In the genomic region with DNA sequence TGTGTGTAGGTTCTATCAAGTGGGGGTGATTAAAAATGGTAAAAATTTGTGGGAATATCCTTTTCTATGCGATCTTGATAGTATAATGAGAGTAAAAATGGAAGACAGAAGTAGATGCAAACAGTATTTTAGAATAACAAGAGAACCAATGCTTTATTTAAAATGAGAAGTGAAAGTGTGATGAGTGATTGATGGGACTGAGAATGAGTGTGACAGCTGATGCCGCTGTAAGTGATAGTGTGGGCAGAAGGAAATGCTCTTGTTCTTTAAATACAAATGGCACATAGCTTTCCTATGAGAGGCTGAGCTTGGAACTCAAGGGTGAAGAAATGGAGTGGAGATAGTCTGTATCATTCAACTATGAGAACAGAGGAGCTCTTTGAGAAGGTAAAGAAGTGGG, we compare ENCODE assay signal across 21 mouse cellular contexts.
DNase-seq lines count a peak whose midpoint lies in the region; ATAC-seq and TF ChIP-seq lines count a peak whose summit lies in the region.
"Had no signal": no experiment of that assay in that cellular context is flagged by ENCODE, and none has a peak within 500 bp of the region (broad histone marks: within the 10 kb centered on the region; RNA-seq: fewer than 3 reads in every experiment).

No protein-coding gene starts in this region.

- no peak overlapping the region for H3K27ac ChIP-seq in forebrain, embryonic 15.5 days (replicated peaks)
- no peak overlapping the region for H3K27ac ChIP-seq in gastrocnemius, adult 2 months
- H3K27ac ChIP-seq: embryonic facial prominence, embryonic 15.5 days; forebrain, embryonic 10.5 days; hindbrain, embryonic 12.5 days had no signal

- H3K4me3 ChIP-seq in myocyte = no peak overlapping the region
- no peak overlapping the region for H3K4me3 ChIP-seq in forebrain, embryonic 15.5 days
- H3K4me3 ChIP-seq in gastrocnemius, adult 2 months = no peak overlapping the region
- H3K4me3 ChIP-seq: embryonic facial prominence, embryonic 15.5 days; erythroblast, embryonic 14.5 days; forebrain, embryonic 10.5 days; hindbrain, embryonic 12.5 days had no signal

- no peaks in the 10 kb centered on the region for H3K36me3 ChIP-seq in myocyte (ENCODE audit: control insufficient read depth, insufficient read depth)
- no peaks in the 10 kb centered on the region for H3K36me3 ChIP-seq in forebrain, embryonic 15.5 days
- H3K36me3 ChIP-seq: embryonic facial prominence, embryonic 15.5 days; hindbrain, embryonic 12.5 days had no signal

- H3K79me2 ChIP-seq in myocyte (ENCODE audit: control insufficient read depth, insufficient read depth) = peaks cover 51% of the 10 kb centered on the region

- H3ac ChIP-seq in myocyte (ENCODE audit: control insufficient read depth, insufficient read length) = no peak overlapping the region

- 81% methylated on average over 2 of the region's 2 CpGs for WGBS in forebrain, embryonic 15.5 days

- no peak for TF ChIP-seq CTCF in gastrocnemius, adult 2 months (IDR thresholded peaks at IDR 0.05)

- H3K27me3 ChIP-seq in myocyte (ENCODE audit: control insufficient read depth, insufficient read depth, insufficient read length) = no peaks in the 10 kb centered on the region
- no peaks in the 10 kb centered on the region for H3K27me3 ChIP-seq in forebrain, embryonic 15.5 days
- H3K27me3 ChIP-seq: embryonic facial prominence, embryonic 15.5 days; hindbrain, embryonic 12.5 days had no signal

- no peak for TF ChIP-seq POLR2A in myocyte (IDR thresholded peaks at IDR 0.05; ENCODE audit: insufficient read length, low read depth)

- intact Hi-C loops in gastrocnemius, postnatal 36 days (cut with DNase I) = no loop called here
- intact Hi-C loops in gastrocnemius, adult 2 months (cut with DNase I) = no loop called here

- no peaks in the 10 kb centered on the region for H3K9me3 ChIP-seq in forebrain, embryonic 15.5 days
- H3K9me3 ChIP-seq: embryonic facial prominence, embryonic 15.5 days; forebrain, embryonic 10.5 days; hindbrain, embryonic 12.5 days had no signal

- H3K4me1 ChIP-seq in forebrain, embryonic 15.5 days = no peaks in the 10 kb centered on the region
- H3K4me1 ChIP-seq: embryonic facial prominence, embryonic 15.5 days; forebrain, embryonic 10.5 days; hindbrain, embryonic 12.5 days had no signal

- DNase-seq in spleen, postnatal 36 days (ENCODE audit: low spot score in 2 of 2) = peak; percentile 29 to 32
- no peak for DNase-seq in spleen, adult 18-20 months
- DNase-seq in gastrocnemius, postnatal 36 days = no peak
- no peak for DNase-seq in gastrocnemius, adult 2 months
- DNase-seq: cerebellum, adult 18-20 months; cerebellum, adult 9-11 months; cerebellum, postnatal 36 days; embryo, embryonic 11 days; gastrocnemius, postnatal 10 days; heart, postnatal 10 days; heart, postnatal 4 days had no signal

- peak; percentile 71 for ATAC-seq in common myeloid progenitor, adult 5-6 weeks (replicated peaks; ENCODE audit: low read depth, poor library complexity, severe bottlenecking)
- ATAC-seq in forebrain, embryonic 15.5 days (replicated peaks) = no peak
- ATAC-seq: CD4-positive, CD25-positive, alpha-beta regulatory T cell, adult 4 months; forebrain, embryonic 14.5 days; hindbrain, embryonic 16.5 days had no signal

- no peak overlapping the region for H3K4me2 ChIP-seq in myocyte (ENCODE audit: low read depth)
- H3K4me2 ChIP-seq in forebrain, embryonic 15.5 days (replicated peaks) = no peak overlapping the region
- H3K4me2 ChIP-seq: embryonic facial prominence, embryonic 15.5 days; hindbrain, embryonic 12.5 days had no signal

- no peak overlapping the region for H3K9ac ChIP-seq in forebrain, embryonic 15.5 days (replicated peaks)
- H3K9ac ChIP-seq: embryonic facial prominence, embryonic 15.5 days; hindbrain, embryonic 12.5 days had no signal

TF ChIP-seq in myocyte, 11 proteins besides CTCF, POLR2A, EP300 and RAD21:
- no peak for TF ChIP-seq USF1 (IDR thresholded peaks at IDR 0.05; ENCODE audit: low read depth)
- TF ChIP-seq MAX (IDR thresholded peaks at IDR 0.05; ENCODE audit: low read depth) = no peak
- TF ChIP-seq CEBPB (IDR thresholded peaks at IDR 0.05; ENCODE audit: insufficient read depth, poor library complexity, severe bottlenecking) = no peak
- TF ChIP-seq E2F4 (IDR thresholded peaks at IDR 0.05; ENCODE audit: insufficient read depth) = no peak
- TF ChIP-seq TCF3 (IDR thresholded peaks at IDR 0.05; ENCODE audit: insufficient read length, low read depth) = no peak
- no peak for TF ChIP-seq REST (IDR thresholded peaks at IDR 0.05; ENCODE audit: insufficient read depth, insufficient read length)
- TF ChIP-seq SRF (IDR thresholded peaks at IDR 0.05; ENCODE audit: control insufficient read depth, insufficient read length, low read depth) = no peak
- TF ChIP-seq POLR2AphosphoS2 (IDR thresholded peaks at IDR 0.05; ENCODE audit: insufficient read length, low read depth) = no peak
- peak in 1 of 3 experiments; percentile 51 for TF ChIP-seq MYOG (IDR thresholded peaks at IDR 0.05; ENCODE audit: control insufficient read depth in 1 of 3, insufficient read depth in 1 of 3, insufficient read length in 2 of 3, low read depth in 2 of 3)
- no peak for TF ChIP-seq TCF12 (IDR thresholded peaks at IDR 0.05; ENCODE audit: insufficient read depth, poor library complexity, severe bottlenecking)
- peak; percentile 39 to 75 (median 61) for TF ChIP-seq MYOD1 (IDR thresholded peaks at IDR 0.05; ENCODE audit: control insufficient read depth in 1 of 3, insufficient read length in 2 of 3, low read depth in 2 of 3)
TF ChIP-seq in myocyte: peak in this region for 2.

Comparison
In these comparisons a context has a peak if more than half of its experiments do, and no peak if none do; other contexts are left out.
1. DNase-seq: peak in spleen, postnatal 36 days (2 of 2); none in spleen, adult 18-20 months (0 of 2), gastrocnemius, postnatal 36 days (0 of 2) and gastrocnemius, adult 2 months (single experiment).